Mouse (Mus musculus) retina, embryonic 14.5 days (tissue): ENCODE results near the gene Epn3.

ENCODE experiments used
- DNase-seq: peaks from one replicate; pipeline ENCODE4 v3.0.0-alpha.2; 2015; ENCODE audit warnings: low spot score

The Epn3 gene

DNA sequence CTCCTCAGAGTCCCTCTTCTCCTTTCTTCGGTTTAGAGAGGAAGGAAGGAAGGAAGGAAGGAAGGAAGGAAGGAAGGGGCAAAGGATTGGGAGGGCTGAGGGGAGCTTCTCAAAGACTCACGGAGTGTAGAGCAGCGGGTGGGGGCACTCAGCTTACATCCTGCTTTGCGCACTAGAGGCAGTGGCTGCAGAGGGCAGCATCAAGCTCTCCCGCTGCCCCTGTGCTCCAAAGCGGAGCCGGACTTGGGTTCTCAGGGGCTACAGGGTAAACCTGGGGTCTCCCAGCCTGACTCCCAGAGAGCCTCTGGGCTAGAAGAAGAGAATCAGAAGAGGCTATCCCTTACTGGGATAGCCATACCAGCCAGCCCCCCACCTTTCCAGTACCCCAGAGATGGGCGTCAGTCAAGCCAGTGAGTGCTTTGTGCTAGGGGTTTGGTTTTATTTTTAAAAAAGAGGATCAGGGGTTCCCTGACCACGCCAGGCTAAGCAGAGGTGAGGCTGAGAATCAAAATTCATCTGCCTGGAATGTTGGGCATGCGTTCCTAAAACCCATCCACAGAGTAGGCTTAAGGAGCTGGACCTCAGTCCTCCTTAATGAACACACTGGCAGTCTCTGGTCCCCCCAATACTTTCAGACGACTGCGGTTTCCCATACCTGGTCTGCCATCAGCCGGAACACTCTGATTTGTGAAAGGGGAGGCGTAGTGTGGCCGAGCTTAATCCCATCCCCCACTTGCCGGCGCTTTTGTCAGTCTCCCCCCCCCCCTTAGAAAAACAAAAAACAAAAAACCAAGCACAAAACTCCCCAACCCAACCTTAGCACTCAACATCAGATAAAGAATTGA lies 27.8 kb downstream of the Epn3 start:
- DNase-seq = no peak

- no peak for DNase-seq
Observed at GRCm38 (mm10) chr11:94470391-94470790, 29.4 kb downstream of the Epn3 start.

GRCm38 (mm10) chr11:94469136-94470064 lies 30.4 kb downstream of the Epn3 start:
- no peak for DNase-seq

DNA sequence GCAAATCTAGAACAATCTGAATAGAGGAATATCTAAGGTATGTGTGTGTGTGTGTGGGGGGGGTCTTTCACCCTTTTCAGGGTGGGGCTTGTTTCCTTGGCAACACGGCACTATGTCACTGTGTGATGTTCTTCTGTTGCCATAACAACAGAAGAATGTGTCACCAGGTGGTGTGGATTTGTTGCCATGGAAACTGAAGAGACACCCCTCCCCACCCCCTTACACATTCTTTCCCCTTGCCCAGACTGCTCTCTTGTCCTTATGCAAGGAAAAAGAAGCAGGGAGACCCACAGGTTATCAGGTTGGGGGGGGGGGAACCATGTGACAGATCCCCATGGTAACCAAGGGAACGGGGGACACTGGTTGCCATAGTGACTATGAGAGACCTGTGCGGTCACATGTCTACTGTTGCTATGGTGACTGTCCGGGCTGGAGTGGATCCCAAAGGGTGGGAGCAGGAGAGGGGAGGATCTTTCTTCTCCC lies 31.2 kb downstream of the Epn3 start:
- DNase-seq = peak; percentile 80

- DNase-seq = no peak
Observed at GRCm38 (mm10) chr11:94466333-94466855, 33.4 kb downstream of the Epn3 start.

- no peak for DNase-seq
Observed at GRCm38 (mm10) chr11:94464170-94464569, 35.6 kb downstream of the Epn3 start.

DNA sequence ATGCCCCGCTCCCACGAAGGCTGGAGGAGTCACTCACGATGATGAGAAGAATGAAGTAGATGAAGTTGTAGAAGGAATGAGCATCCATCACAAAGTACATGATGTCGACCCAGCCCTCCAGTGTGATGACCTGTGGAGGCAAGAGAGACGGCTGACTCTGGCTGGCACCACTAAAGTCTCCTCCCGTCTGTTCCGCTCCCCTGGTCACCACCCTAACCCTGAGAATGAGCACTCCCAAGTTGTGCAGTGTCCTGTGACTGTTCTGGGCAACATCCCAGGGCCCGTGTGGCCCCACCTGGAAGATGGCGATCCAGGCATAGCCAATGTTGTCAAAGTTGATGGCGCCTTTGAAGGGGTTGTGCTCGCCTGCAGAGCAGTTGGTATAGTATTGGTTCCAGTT lies 37.9 kb downstream of the Epn3 start:
- DNase-seq = no peak

DNA sequence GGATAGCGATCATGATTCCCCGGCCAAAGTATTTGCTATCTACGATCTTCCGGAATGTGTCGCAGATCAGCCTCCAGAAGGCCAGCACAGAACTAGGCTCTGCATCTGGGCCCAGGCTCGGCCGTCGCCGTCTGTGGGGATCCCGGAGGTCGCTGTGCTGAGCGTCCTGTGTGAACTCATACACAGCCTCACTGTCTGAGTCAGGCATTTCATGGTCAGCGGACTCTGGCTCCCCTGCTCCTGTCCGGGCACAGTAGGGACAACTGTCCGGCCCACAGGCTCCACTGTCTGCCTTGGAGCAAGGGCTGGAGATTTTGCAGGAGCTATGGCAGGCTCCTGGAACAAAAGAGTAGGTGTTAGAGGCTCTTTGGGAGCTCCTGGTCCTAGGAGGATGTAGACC lies 42.8 kb downstream of the Epn3 start:
- DNase-seq = no peak

GRCm38 (mm10) chr11:94456347-94456746 lies 43.4 kb downstream of the Epn3 start:
- no peak for DNase-seq

- DNase-seq = no peak
Observed at GRCm38 (mm10) chr11:94455161-94455820, 44.5 kb downstream of the Epn3 start.

DNA sequence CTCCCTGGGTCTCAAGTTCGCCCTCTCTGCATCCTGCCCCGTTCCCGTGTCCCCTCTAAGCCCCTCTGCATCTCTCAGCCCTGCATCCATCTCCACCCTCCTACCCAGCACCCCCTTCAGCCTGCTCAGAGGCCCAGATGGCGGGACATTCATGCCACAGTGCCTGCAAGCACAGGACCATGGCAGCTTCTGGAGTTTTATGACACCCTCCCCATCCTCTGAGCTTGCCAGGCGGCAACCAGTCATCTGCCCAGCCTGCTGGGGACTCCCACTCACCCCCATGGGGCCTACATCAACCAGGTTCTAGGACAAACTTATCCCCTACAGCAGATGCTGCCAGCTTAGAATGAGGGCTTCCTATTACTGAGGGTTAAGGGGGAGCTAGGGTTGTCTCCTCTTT lies 45.0 kb downstream of the Epn3 start:
- DNase-seq = no peak

DNA sequence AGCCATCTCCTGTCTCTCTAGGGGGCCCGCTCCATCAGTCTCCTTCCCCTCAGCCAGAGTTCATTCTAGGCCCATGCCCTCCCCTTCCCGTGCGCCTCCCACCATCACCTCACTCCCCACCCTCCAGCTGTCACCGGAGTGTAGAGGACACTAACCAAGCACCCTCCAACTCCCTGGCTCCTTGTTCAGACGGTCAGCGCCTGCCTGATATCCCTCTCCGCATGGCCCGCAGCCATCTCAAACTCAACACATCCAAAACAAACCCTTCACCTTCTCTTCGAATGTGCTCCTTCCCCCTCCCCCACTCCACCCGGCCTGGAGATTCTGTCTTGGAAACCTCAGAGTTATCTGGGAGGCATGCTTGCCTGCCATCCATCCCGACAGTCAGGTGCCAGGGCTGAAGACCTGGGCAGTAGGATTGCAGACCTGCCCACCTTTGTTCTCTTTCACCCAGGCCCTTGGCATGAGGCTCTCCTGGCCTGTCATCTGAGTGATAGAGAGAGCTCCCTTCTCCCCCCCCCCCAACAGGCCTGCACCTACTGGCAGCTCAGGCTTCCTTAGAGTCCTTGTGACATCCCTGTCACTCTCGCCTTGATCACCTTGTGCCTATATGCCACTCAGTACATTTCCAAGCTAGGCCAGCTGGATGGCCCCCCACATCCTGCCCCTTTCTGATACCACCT lies 48.5 kb downstream of the Epn3 start:
- DNase-seq = no peak

- DNase-seq = no peak
Observed at GRCm38 (mm10) chr11:94449886-94450285, 49.9 kb downstream of the Epn3 start.

GRCm38 (mm10) chr11:94449239-94449638 lies 50.5 kb downstream of the Epn3 start:
- no peak for DNase-seq

DNA sequence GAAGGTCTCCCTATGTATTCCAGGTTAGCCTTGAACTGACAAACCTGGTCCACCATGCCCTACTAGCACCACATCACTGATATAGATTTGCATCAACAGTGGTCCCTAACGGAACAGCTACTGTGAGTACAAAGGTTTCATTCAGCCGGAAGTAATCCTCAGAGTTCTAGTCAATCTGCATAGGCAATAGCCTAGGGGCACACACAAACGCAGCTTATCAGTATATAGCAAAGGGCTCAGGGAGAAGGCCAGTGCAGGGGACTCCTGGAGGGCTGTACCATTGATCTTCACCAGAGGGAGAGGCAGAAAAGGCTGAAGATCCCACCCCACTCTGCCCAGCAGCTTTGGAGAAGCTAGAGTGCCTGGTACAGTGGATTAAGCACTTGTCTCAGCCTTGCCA lies 52.8 kb downstream of the Epn3 start:
- peak; percentile 84 for DNase-seq

DNA sequence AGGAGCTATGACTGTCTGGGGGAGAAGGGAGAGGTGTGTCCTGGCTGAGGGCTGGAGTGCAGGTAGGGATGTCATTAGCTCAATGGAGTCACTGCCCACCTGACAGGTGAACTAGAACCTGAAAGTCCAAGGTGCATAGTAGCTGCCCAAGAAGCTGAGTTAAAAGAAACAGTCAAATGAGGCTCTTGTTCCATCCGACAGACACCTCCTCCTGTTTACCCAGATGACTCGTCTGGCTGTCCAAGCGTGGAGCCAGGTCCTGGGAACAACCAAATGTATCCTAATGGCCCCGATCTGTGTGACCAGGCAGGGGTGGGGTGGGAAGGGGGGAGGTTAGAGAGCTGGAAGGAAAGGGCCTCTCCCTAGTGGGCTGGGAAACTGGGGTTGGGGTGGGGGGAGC lies 54.5 kb downstream of the Epn3 start:
- no peak for DNase-seq

DNA sequence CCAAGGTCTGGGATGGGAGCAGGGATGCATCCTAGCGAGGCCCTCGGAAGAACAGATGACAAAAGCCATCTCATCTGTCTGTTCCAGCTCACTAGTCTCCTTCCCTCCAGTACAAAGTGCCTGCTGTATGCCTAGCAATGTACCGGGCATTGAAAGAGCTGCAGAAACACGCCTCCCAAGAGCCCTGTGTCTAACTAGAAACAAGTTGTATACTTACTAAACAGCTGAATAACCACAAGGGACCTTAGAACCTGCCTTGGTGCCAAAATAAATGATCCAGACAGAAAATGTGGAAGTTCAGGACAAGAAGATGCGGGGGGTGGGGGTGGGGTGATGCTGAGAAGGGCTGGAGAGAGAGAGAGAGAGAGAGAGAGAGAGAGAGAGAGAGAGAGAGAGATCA lies 54.9 kb downstream of the Epn3 start:
- no peak for DNase-seq

GRCm38 (mm10) chr11:94441752-94442151 lies 58.0 kb downstream of the Epn3 start:
- DNase-seq = no peak

GRCm38 (mm10) chr11:94441122-94441521 lies 58.7 kb downstream of the Epn3 start:
- DNase-seq = peak; percentile 51

DNA sequence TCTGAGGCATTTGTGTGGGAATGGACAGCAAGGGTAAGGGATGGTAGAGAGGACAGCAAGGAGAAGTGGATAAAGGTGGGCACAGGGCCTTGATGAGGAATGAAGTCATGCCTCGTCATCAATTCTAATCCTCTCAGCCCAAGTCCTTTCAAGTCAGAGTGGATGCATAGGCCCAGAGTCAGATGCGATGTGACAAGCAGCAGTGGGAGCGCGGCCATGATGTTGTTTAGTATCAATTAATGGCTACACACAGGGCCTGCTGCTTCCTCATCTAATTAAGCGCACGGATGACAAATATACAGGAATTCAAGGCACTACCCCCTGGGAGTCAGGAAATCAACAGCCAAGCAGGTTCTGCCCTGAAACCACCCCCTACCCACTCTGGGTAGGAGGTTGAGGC lies 59.4 kb downstream of the Epn3 start:
- peak; percentile 72 for DNase-seq
